Mouse (Mus musculus) ovary, adult 2 months (tissue): ENCODE data around the gene Olfr1151. TPM values are rescaled to one million over a fixed set of nuclear protein-coding genes. Genes with fewer than 3 reads are reported as not detected.

Source experiments
- polyA plus RNA-seq: library from polyadenylated mRNA; depleted of rRNA; stranded (reverse); fragments of >200 nt; gene quantifications from 2 replicates; pipeline ENCODE4 v1.2.3, GENCODE M21; 2012; rRNA removed

Gene Olfr1151
- not detected in 2 replicates for polyA plus RNA-seq

GRCm38 (mm10) chr2:87855562-87855961 is at the start of gene Olfr1151:
TSS of gene Olfr1151 (plus strand) at chr2:87855862.

GRCm38 (mm10) chr2:87809522-87809921 is 46.1 kb upstream of the Olfr1151 start, which contains the start of gene Olfr1145:
TSS of gene Olfr1145 (plus strand) at chr2:87809822.

GRCm38 (mm10) chr2:87830233-87830632 is 25.4 kb upstream of the Olfr1151 start, which contains the start of gene Olfr1148:
TSS of gene Olfr1148 (plus strand) at chr2:87830533.

GRCm38 (mm10) chr2:87843693-87844092 is 12.0 kb upstream of the Olfr1151 start, which contains the start of gene Olfr1150-ps1:
TSS of gene Olfr1150-ps1 (plus strand) at chr2:87843993.

GRCm38 (mm10) chr2:87866192-87866591 is 10.5 kb downstream of the Olfr1151 start, which contains the start of gene Olfr1152:
TSS of gene Olfr1152 (plus strand) at chr2:87866492.

GRCm38 (mm10) chr2:87894662-87895061 is 39.0 kb downstream of the Olfr1151 start, which contains the start of gene Olfr1153:
TSS of gene Olfr1153 (plus strand) at chr2:87894962.

GRCm38 (mm10) chr2:87905066-87905465 is 49.4 kb downstream of the Olfr1151 start, which contains the start of gene Olfr1154:
TSS of gene Olfr1154 (minus strand) at chr2:87905166.

Other genes starting within 250 kb of the Olfr1151 start
- gene Olfr1130, start 249.7 kb upstream of the Olfr1151 start, polyA plus RNA-seq: not detected in 2 replicates
- not detected in 2 replicates for gene Olfr1131, start 228.8 kb upstream of the Olfr1151 start, polyA plus RNA-seq
- not detected in 2 replicates for gene Olfr1132, start 218.3 kb upstream of the Olfr1151 start, polyA plus RNA-seq
- gene Olfr1133, start 208.5 kb upstream of the Olfr1151 start, polyA plus RNA-seq: not detected in 2 replicates
- gene Olfr1134, start 197.4 kb upstream of the Olfr1151 start, polyA plus RNA-seq: not detected in 2 replicates
- gene Olfr1135, start 182.2 kb upstream of the Olfr1151 start, polyA plus RNA-seq: not detected in 2 replicates
- not detected in 2 replicates for gene Olfr1136, start 161.9 kb upstream of the Olfr1151 start, polyA plus RNA-seq
- gene Olfr1137, start 142.7 kb upstream of the Olfr1151 start, polyA plus RNA-seq: not detected in 2 replicates
- not detected in 2 replicates for gene Olfr1138, start 115.9 kb upstream of the Olfr1151 start, polyA plus RNA-seq
- not detected in 2 replicates for gene Olfr1140, start 112.1 kb upstream of the Olfr1151 start, polyA plus RNA-seq
- not detected in 2 replicates for gene Olfr1141, start 101.9 kb upstream of the Olfr1151 start, polyA plus RNA-seq
- not detected in 2 replicates for gene Olfr152, start 76.4 kb upstream of the Olfr1151 start, polyA plus RNA-seq
- gene Olfr1143, start 55.3 kb upstream of the Olfr1151 start, polyA plus RNA-seq: not detected in 2 replicates
- gene Olfr1145, start 46.0 kb upstream of the Olfr1151 start, polyA plus RNA-seq: not detected in 2 replicates
- not detected in 2 replicates for gene Olfr1148, start 25.3 kb upstream of the Olfr1151 start, polyA plus RNA-seq
- not detected in 2 replicates for gene Olfr1150-ps1, start 11.9 kb upstream of the Olfr1151 start, polyA plus RNA-seq
- not detected in 2 replicates for gene Olfr1152, start 10.6 kb downstream of the Olfr1151 start, polyA plus RNA-seq
- not detected in 2 replicates for gene Olfr1153, start 39.1 kb downstream of the Olfr1151 start, polyA plus RNA-seq
- gene Olfr1154, start 49.3 kb downstream of the Olfr1151 start, polyA plus RNA-seq: not detected in 2 replicates
- gene Olfr1155, start 89.3 kb downstream of the Olfr1151 start, polyA plus RNA-seq: not detected in 2 replicates
- not detected in 2 replicates for gene Olfr1156, start 97.2 kb downstream of the Olfr1151 start, polyA plus RNA-seq
- gene Olfr1157, start 112.4 kb downstream of the Olfr1151 start, polyA plus RNA-seq: not detected in 2 replicates
- not detected in 2 replicates for gene Olfr74, start 118.8 kb downstream of the Olfr1151 start, polyA plus RNA-seq
- not detected in 2 replicates for gene Olfr1158, start 134.3 kb downstream of the Olfr1151 start, polyA plus RNA-seq
- gene Olfr1160, start 152.4 kb downstream of the Olfr1151 start, polyA plus RNA-seq: not detected in 2 replicates
- gene Olfr1161, start 166.9 kb downstream of the Olfr1151 start, polyA plus RNA-seq: not detected in 2 replicates
- gene Olfr73, start 181.8 kb downstream of the Olfr1151 start, polyA plus RNA-seq: not detected in 2 replicates
- not detected in 2 replicates for gene Olfr1162, start 195.3 kb downstream of the Olfr1151 start, polyA plus RNA-seq
- gene Olfr1163, start 216.0 kb downstream of the Olfr1151 start, polyA plus RNA-seq: not detected in 2 replicates
- not detected in 2 replicates for gene Olfr1164, start 238.1 kb downstream of the Olfr1151 start, polyA plus RNA-seq